Mouse (Mus musculus) lung, adult 18-20 months (tissue): Measurements from ENCODE around the gene Hoxa11.

ENCODE experiments used
- DNase-seq, 2 experiments: peaks; one replicate each; pipeline ENCODE4 v3.0.0; 2022; ENCODE audit warnings: mixed read lengths in 2 of 2

Hoxa11 gene

DNA sequence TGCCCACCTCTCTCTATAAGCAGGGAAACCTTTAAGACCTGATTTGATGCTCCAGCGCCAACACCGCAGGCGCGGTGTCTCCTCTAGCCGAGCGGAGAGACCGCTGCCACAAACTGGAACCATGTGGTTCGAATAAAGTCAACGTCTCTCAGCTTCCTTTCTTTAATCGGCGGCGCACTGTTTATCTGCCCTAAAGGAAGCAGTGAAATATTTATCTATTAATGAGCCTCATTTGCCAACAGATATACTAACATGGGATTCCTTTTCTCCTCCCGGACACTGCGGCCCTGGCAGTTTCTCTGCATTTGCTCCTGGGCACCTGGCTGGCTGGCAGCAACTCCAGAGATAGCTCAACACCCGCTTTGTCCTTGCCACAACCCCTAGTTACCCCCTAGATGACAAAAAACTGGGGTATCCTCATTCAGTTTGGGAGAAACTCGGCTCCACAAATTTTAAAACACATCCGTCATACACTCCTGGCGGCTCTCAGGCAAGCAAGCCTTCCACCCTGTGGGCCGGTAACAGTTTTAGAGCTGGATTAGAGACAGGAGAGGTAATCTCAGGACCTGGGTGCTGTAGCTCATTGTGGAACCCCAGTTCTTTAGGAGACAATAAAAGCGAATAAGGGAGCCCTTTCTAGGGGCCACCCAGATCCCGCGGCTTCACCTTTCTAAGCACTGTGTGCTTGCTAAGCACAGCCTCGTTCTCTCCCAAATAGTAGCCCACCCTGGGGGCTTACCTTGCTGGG, 27.5 kb downstream of the Hoxa11 start:
- DNase-seq: no peak

DNA sequence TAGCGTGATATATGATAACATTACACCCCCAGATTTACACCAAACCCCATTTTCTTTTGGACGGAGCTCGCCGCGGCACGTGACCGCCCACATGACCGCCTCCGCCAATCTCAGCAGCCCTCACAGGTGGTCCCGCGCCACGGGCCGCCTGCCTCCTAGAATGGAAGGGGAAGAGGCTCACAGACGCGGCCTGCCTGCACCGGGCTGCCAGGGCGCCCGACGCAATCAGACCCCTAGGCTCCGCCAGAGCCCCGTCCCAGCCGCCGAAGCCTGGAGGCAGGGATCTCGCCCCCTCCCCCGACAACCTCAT, 28.2 kb downstream of the Hoxa11 start:
- DNase-seq: peak; percentile 59 to 60

GRCm38 (mm10) chr6:52216691-52217458, 28.7 kb downstream of the Hoxa11 start:
- DNase-seq: peak in 1 of 2 experiments; percentile 15

DNA sequence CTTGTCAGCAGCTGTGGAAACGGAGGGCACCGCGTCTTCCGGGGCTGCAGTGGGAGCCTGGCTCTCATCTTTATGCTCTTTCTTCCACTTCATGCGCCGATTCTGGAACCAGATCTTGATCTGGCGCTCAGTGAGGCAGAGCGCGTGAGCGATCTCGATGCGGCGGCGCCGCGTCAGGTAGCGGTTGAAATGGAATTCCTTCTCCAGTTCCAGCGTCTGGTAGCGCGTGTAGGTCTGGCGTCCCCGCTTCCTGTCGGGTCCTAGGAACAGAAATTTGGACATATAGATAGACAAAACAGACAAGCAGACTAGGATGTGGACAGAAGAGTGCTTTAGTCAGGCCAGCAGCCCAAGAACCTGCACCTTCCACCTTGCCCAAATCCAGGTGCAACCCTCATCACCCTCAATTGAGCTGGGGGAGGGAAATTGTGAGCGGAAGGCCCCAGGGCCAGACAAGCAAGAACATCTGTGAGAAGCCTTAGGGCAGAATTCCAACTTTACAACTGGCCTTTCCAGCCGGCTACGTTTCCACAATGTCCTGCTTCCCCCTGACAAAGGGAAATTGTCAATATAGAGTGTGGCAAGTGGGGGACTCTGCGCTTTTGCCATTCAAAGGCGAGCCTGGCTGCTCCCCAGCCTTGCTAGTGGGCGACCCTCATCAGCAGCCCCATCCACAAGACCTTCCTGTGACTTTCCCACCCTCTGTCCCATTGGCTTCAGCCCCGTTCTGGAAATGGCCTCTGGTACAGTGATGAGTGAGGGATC, 29.7 kb downstream of the Hoxa11 start:
- DNase-seq: peak in 1 of 2 experiments; percentile 2

GRCm38 (mm10) chr6:52215070-52215469, 30.5 kb downstream of the Hoxa11 start:
- peak in 1 of 2 experiments; percentile 3 for DNase-seq

DNA sequence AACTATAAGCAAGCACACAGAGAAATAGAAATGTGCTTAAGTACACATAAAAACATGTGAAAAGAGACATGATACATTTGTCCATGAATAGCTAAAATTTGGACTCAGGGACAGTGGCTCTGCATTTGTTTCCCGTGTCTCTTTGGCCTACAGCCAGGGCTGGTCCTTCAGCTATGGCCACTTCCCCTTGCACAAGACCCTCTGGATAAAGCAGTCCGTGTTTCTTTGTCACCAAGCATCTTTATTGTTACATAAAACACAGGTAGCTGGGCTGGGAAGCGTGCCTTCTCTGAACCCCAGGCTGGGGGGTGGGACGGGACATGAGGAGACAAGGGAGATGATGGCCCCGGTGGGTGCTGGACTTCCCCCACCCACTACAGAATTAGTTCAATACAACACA, 31.3 kb downstream of the Hoxa11 start:
- DNase-seq: no peak

DNA sequence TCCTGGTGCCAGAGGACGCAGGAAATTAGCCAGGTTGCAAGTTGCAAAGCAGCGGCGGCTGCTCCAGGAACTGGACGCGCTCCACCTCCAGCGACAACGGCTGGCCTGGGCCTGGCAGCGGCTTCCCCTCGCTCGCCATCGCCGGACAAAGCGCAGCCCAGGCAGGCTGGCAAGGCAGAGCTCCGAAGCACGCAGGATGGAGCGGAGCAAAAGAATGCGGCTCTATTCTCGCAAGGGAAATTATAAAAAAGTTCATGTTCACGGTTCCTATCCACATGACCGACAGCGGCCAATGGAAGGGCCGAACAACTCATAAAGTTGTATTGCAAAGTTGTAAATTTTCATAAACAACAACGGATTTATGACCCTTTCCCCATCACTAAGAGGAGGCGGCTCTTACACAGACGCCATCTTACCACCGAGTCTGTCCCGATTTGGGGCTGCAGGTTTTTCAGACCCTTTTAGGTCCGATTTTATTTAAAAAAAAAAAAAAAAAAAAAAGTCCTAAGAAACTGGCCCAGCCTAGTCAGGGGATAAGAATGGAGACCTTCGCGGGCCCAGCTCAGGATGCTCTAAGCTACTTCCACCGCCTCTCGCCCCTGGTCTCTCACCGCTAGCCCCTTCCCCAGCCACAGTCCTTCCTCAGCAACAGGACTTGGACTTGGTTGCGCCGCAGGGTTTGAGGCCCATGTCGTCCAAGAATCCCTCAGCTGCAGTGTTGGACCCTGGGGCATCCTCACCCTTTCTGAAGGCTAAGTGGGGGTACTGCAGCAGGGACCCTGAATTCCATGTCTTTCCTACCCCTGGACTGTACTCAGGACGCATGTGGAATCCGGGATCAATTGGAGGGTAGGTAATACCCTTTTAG, 32.3 kb downstream of the Hoxa11 start, which contains the start of the genes Hoxa3 and Gm28308:
Gene Hoxa3 (minus strand): TSS at position 218 of the 868 bp plus-strand sequence.
Gene Gm28308 (minus strand): TSS at position 221 of the 868 bp plus-strand sequence.
- peak in 1 of 2 experiments; percentile 32 for DNase-seq

GRCm38 (mm10) chr6:52212556-52213118, 33.0 kb downstream of the Hoxa11 start:
- peak in 1 of 2 experiments; percentile 15 for DNase-seq

DNA sequence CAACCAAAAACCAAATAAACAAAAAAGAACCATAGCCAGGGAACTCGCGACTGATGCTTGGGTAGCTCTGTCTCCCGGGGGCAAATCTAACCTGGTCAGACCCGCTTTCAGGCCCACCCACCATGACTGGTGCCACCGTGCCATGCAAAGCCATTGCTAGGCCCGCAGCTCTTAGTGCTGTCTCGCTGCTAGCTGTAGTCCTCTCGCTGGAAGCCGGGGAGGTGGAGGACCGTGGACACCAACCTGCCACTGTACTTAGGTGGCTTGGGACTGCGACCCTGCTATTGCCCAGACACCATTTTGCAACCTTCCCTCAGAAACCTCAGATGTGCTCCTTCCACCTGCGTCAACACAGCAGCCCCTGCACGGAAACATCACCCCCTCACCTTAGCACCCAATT, 33.6 kb downstream of the Hoxa11 start:
- peak in 1 of 2 experiments; percentile 11 for DNase-seq

DNA sequence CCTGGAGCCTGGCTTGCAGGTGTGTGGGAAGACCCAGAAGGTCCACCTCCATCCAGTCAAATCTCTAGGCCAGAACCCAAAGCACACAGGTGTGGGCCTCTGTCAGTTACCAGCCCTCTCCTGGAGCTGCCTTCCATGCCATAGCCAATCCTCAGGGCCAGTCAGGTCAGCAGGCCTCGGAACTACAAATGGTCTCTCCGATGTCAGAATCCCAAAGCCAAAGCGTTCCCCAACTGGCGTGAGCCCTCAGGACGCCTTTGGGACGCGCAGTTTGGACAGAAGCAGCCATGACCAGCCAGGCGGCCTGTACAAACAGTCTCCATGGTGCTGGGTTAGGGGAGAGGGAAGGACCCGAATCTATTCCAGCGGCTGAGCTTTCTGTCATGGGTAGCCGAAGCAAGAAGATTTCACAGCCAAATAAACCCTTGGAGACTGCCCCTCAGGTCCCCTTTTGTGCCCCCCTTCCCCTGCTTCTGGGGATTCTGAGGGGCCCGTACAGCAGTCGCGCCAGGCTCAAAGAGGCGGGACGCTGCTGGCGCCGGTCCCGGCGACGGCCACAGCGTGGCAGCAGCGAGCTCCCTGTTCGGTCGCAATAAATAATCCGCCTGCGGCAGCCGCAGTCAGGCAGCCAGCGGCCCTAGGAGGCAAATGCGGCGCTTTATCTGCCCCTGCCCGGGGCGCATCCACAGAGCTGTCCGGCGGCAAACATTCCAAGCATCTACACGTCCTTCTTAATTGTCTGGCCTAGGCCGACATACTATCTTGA, 34.3 kb downstream of the Hoxa11 start:
- DNase-seq: peak; percentile 70 to 72

DNA sequence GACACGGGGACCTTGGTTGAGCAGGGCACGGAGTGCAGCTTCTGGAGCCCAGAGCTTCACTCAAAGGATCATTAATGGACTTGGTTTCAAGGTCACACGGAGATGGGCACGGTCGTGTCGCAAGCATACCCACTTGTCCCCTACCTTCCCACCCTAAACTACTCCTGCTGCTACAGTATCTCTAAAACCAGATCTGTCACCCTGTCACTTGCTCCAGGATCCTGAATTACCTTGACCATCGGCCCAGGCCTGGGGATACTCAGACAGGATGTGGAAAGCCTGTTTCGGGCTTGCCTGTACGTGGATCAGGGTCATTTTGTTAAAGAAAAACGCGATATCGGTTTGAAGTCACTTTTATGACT, 35.9 kb downstream of the Hoxa11 start:
- no peak for DNase-seq

GRCm38 (mm10) chr6:52208868-52209684, 36.5 kb downstream of the Hoxa11 start:
- peak in 1 of 2 experiments; percentile 8 for DNase-seq

- peak in 1 of 2 experiments; percentile 41 for DNase-seq
Observed at GRCm38 (mm10) chr6:52208072-52208867, 37.3 kb downstream of the Hoxa11 start, which contains the start of gene Hoxa6. Gene Hoxa6, minus strand, starts transcription at chr6:52208722.

DNA sequence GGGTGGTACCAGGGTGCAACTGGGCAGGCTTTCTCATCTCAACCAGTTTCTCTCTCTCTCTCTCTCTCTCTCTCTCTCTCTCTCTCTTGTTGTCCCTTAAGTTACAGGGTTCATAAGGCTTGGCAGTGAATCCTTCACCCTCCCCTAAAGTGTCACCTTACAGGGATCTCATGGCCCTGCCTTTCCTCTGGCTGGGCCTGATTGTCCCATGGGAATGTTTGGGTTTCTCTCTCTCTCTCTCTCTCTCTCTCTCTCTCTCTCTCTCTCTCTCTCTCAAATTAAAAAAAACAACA, 38.0 kb downstream of the Hoxa11 start:
- no peak for DNase-seq

DNA sequence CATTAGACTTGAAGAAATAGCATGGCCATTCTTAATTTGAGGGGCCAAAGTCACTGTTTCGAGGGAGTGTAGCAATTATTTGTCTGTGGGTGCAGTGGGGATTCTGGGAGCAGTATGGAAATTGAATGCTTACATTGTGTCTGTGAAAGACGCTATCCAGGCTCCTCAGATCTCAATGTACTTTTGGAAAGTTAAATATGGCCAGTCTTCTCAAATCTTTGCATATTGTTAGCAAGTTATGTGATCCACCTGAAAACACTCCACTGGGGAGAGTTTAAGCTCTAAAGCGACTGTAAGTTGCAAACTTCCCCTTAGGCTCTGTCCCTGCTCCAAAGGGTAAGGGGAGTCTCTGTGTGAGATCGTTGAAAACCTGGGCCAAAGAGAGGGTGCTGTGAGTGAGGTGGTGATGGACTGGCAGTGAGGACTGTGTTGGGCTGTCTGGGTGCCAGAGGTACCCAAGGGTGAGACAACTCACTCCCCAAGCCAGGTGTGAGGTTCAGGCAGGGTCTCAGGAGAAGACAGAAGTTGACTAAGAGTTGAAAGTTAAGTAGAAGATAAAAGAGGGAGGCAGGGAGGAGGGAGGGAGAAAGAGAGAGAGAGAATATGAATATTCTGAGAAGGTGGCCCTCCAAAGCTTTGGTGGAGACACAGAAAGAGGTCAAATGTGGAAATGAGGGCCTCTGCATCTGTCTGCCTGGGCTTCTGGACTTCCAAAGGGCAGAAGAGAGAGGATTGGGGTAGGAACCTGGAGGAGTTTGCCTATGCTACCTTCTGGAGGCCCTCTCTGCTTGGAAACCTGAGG, 38.5 kb downstream of the Hoxa11 start:
- peak in 1 of 2 experiments; percentile 3 for DNase-seq

GRCm38 (mm10) chr6:52205638-52206621, 39.7 kb downstream of the Hoxa11 start:
- peak in 1 of 2 experiments; percentile 4 for DNase-seq

DNA sequence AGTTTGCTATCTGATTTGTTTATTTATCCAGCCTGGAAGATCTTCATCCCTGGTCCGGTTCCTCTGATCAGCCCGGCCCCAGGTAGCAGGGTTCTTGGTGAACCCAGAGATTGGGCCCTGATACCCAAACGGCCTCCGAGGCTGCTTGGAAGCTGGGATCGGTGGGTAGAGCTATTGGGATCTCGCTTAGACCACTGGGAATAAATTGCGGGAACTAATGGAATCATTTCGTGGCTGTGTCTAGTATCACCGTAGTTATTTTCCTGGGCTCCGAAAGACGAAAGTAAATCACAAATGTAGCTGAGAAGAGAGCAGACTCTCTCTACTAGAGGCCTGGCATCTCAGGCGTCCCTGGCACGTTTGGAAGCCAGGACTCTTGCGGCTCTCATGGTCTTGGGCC, 40.4 kb downstream of the Hoxa11 start:
- DNase-seq: peak in 1 of 2 experiments; percentile 2
